Mouse (Mus musculus): ENCODE measurements at regions not wholly inside any gene's neighbourhood (a gene's known extent, or its start where the extent isn't known, plus 50 kb on each side); places are given as distances from the start of the nearest gene placed in this dataset.
"Not testable (repeated sequence)": the region's sequence is repeated elsewhere in the genome, so short reads cannot be mapped to it uniquely, and the experiment has no call there.

GRCm38 (mm10) chr12:113411113-113411512 lies 78.2 kb upstream of the Adam6b start:
- no peak overlapping the region for H3K4me2 ChIP-seq (replicated peaks)
- 78% methylated on average over 5 of the region's 5 CpGs for WGBS
- no peak for ATAC-seq (ENCODE audit: insufficient number of reproducible peaks, insufficient read depth, low FRiP score, low TSS enrichment)

DNA sequence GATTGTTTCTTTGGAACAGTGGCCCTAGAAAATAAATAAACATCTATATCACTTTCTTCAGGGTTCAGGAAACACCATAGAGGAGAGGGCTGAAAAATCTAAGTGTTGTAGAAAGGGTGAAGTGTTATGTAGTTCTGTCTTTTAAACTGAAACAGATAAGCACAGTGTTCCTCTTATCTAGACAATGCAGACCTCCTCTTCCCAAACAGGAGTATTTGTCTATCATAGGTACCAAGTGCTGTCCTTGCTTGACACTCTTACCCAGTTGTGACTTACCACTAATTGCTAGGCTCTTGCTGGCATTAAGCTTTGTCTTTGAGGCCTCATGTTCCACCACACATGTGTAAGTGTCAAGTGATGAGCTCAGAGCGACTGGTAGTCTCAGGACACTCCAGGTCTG lies 75.3 kb upstream of the Adam6b start:
- ATAC-seq (ENCODE audit: insufficient number of reproducible peaks, insufficient read depth, low FRiP score, low TSS enrichment), result no peak
- Histone ChIP-seq H3K4me3 (no peak overlapping the region), H3K9me3 (no peaks in the 10 kb centered on the region), H3K27me3 (no peaks in the 10 kb centered on the region), H3K36me3 (no peaks in the 10 kb centered on the region), H3K9ac (no peak overlapping the region), H3K4me2 (replicated peaks) (no peak overlapping the region), H3K27ac (no peak overlapping the region), H3K4me1 (no peaks in the 10 kb centered on the region)
- 44% methylated on average over 1 of the region's 1 CpGs for WGBS

More at GRCm38 (mm10) chr12:113411113-113411512, 78.2 kb upstream of the Adam6b start:
- Histone ChIP-seq H3K27me3 (no peaks in the 10 kb centered on the region), H3K4me1 (no peaks in the 10 kb centered on the region), H3K9ac (no peak overlapping the region), H3K36me3 (no peaks in the 10 kb centered on the region), H3K9me3 (no peaks in the 10 kb centered on the region), H3K4me3 (no peak overlapping the region), H3K27ac (no peak overlapping the region)

DNA sequence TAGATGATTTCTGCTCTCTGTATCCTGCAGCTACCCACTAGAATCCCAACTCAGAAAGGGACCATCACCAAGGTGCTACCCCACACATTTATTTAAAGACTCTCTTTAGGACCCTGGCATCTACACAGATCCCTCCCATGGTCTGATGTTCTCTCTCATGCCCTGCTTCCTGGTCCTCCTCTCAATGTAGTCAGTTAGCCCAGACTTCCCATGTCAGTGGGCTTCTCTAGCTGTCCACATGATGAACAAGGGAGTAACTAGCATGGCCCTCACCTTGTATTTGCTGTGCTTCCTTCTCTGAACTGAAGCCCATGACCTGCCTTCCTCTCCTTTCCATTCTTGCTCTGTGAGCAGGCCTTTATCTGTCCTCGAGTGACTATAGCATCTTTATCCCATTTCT lies 71.8 kb upstream of the Adam6b start:
- H3K9me3 ChIP-seq, result no peaks in the 10 kb centered on the region; the same call in 1 of the 2 replicates
- no peak overlapping the region for H3K27ac ChIP-seq
- no peak overlapping the region for H3K4me3 ChIP-seq
- no peaks in the 10 kb centered on the region for H3K27me3 ChIP-seq
- H3K9ac ChIP-seq, result no peak overlapping the region
- no peaks in the 10 kb centered on the region for H3K4me1 ChIP-seq
- no peak overlapping the region for H3K4me2 ChIP-seq (replicated peaks)
- no peak for ATAC-seq (ENCODE audit: insufficient number of reproducible peaks, insufficient read depth, low FRiP score, low TSS enrichment)
- WGBS, result 57% methylated on average over 1 of the region's 1 CpGs
- H3K36me3 ChIP-seq, result no peaks in the 10 kb centered on the region

DNA sequence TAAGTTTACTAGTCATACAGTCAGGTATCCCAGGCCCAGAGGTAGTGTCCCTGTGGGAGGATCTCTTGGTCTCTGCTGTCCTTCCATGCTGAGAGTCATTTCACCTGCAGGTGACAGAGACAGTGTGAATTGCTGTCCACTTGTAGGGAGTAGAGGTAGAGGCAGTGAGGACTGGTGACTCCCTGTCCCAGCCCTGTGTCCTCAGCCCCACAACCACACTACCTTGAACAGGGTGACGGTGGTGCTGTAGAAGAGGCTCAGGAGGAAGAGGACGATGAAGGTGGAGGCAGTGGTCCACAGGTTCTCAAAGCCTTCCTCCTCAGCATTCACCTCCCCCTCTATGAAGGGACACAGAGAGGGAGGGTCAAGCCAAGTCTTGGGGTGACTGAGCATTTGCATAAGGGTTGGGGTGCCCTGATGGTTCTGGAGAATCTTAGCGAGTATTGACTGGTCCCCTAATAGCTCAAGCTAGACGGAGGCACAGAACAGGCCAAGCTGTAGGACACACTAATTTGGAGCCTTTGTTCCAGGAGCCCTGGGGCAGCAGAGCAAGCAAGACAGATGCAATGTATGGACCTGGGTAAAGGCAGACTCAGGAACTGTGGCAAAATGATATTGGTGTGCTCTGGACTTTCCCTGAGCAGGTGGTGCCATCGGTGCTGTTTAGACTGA lies 70.4 kb upstream of the Adam6b start:
- Histone ChIP-seq H3K4me3 (no peak overlapping the region), H3K27me3 (no peaks in the 10 kb centered on the region), H3K9me3 (no peaks in the 10 kb centered on the region; the same call in 1 of the 2 replicates), H3K27ac (no peak overlapping the region), H3K4me1 (no peaks in the 10 kb centered on the region), H3K9ac (no peak overlapping the region), H3K4me2 (replicated peaks) (no peak overlapping the region), H3K36me3 (no peaks in the 10 kb centered on the region)
- WGBS, result 83% methylated on average over 5 of the region's 5 CpGs
- ATAC-seq (ENCODE audit: insufficient number of reproducible peaks, insufficient read depth, low FRiP score, low TSS enrichment), result no peak

- Histone ChIP-seq H3K4me1 (no peaks in the 10 kb centered on the region), H3K4me2 (replicated peaks) (no peak overlapping the region), H3K9me3 (no peaks in the 10 kb centered on the region; the same call in 1 of the 2 replicates), H3K9ac (no peak overlapping the region), H3K4me3 (no peak overlapping the region), H3K36me3 (no peaks in the 10 kb centered on the region), H3K27ac (no peak overlapping the region), H3K27me3 (no peaks in the 10 kb centered on the region)
- ATAC-seq (ENCODE audit: insufficient number of reproducible peaks, insufficient read depth, low FRiP score, low TSS enrichment), result no peak
- WGBS, result 81% methylated on average over 9 of the region's 9 CpGs
Observed at GRCm38 (mm10) chr12:113420721-113421305, 68.5 kb upstream of the Adam6b start.

GRCm38 (mm10) chr12:113421716-113422595 lies 67.4 kb upstream of the Adam6b start:
- H3K27me3 ChIP-seq, result no peaks in the 10 kb centered on the region
- no peak overlapping the region for H3K4me2 ChIP-seq (replicated peaks)
- ATAC-seq (ENCODE audit: insufficient number of reproducible peaks, insufficient read depth, low FRiP score, low TSS enrichment), result no peak
- H3K27ac ChIP-seq, result no peak overlapping the region
- H3K36me3 ChIP-seq, result no peaks in the 10 kb centered on the region
- no peak overlapping the region for H3K9ac ChIP-seq
- 85% methylated on average over 16 of the region's 16 CpGs for WGBS
- no peaks in the 10 kb centered on the region for H3K4me1 ChIP-seq
- H3K9me3 ChIP-seq, result no peaks in the 10 kb centered on the region; the same call in 1 of the 2 replicates
- H3K4me3 ChIP-seq, result no peak overlapping the region

GRCm38 (mm10) chr12:113422736-113423254 lies 66.5 kb upstream of the Adam6b start:
- Histone ChIP-seq H3K27ac (no peak overlapping the region), H3K4me1 (no peaks in the 10 kb centered on the region), H3K4me2 (replicated peaks) (no peak overlapping the region), H3K4me3 (no peak overlapping the region), H3K27me3 (no peaks in the 10 kb centered on the region), H3K9ac (no peak overlapping the region), H3K36me3 (no peaks in the 10 kb centered on the region), H3K9me3 (no peaks in the 10 kb centered on the region; the same call in 1 of the 2 replicates)
- WGBS, result 88% methylated on average over 5 of the region's 5 CpGs
- no peak for ATAC-seq (ENCODE audit: insufficient number of reproducible peaks, insufficient read depth, low FRiP score, low TSS enrichment)

DNA sequence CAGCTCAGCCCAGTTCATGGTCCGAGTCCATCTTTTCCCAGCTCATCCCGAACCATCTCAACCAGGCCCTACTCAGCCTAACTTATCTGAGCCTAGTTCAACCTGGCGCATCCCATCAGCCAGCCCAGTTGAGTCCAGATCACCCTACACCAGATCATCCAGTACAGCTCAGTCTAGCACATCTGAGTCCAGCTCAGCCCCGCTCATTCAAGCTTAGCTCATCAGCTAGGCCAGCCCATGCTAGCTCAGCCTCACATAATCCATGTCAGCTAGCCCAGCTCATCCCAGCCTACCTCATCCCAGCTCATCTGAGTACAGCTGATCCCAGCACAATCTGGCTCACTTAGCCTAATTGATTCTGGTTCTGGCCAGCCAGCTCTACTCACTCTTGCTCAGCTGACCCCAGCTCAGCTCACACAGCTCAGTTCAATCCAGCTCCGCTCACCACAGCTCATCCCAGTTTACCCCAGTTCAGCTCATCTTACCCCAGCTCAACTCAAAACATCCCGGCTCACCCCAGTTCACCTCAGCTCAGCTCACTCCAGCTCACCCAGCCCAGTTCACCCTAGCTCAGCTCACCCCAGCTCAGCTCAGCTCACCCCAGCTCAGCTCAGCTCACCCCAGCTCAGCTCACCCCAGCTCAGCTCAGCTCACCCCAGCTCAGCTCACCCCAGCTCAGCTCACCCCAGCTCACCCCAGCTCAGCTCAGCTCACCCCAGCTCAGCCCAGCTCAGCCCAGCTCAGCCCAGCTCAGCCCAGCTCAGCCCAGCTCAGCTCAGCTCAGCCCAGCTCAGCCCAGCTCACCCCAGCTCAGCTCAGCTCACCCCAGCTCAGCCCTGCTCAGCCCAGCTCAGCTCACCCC lies 65.3 kb upstream of the Adam6b start:
- H3K27ac ChIP-seq, result no peak overlapping the region
- H3K9me3 ChIP-seq, result no peaks in the 10 kb centered on the region; the same call in 1 of the 2 replicates
- H3K9ac ChIP-seq, result no peak overlapping the region
- H3K4me1 ChIP-seq, result no peaks in the 10 kb centered on the region
- no peak overlapping the region for H3K4me2 ChIP-seq (replicated peaks)
- no peak overlapping the region for H3K4me3 ChIP-seq
- no peaks in the 10 kb centered on the region for H3K27me3 ChIP-seq
- no peaks in the 10 kb centered on the region for H3K36me3 ChIP-seq
- 0 out of 2 replicates have a peak, but pooled peaks have one; percentile 54 for ATAC-seq (ENCODE audit: insufficient number of reproducible peaks, insufficient read depth, low FRiP score, low TSS enrichment)
- WGBS, result 91% methylated on average over 6 of the region's 6 CpGs

DNA sequence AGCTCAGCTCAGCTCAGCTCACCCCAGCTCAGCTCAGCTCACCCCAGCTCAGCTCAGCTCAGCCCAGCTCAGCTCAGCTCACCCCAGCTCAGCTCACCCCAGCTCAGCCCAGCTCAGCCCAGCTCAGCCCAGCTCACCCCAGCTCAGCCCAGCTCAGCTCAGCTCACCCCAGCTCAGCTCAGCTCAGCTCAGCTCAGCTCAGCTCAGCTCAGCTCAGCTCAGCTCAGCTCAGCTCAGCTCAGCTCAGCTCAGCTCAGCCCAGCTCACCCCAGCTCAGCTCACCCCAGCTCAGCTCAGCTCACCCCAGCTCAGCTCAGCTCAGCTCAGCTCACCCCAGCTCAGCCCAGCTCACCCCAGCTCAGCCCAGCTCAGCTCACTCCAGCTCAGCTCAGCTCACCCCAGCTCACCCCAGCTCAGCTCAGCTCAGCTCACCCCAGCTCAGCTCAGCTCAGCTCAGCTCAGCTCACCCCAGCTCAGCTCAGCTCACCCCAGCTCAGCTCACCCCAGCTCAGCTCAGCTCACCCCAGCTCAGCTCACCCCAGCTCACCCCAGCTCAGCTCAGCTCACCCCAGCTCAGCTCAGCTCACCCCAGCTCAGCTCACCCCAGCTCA lies 64.6 kb upstream of the Adam6b start:
- H3K27ac ChIP-seq; H3K36me3 ChIP-seq; H3K4me3 ChIP-seq; H3K4me1 ChIP-seq; H3K9me3 ChIP-seq; ATAC-seq (ENCODE audit: insufficient number of reproducible peaks, insufficient read depth, low FRiP score, low TSS enrichment); H3K27me3 ChIP-seq; H3K4me2 ChIP-seq (replicated peaks); H3K9ac ChIP-seq: not testable (repeated sequence)

DNA sequence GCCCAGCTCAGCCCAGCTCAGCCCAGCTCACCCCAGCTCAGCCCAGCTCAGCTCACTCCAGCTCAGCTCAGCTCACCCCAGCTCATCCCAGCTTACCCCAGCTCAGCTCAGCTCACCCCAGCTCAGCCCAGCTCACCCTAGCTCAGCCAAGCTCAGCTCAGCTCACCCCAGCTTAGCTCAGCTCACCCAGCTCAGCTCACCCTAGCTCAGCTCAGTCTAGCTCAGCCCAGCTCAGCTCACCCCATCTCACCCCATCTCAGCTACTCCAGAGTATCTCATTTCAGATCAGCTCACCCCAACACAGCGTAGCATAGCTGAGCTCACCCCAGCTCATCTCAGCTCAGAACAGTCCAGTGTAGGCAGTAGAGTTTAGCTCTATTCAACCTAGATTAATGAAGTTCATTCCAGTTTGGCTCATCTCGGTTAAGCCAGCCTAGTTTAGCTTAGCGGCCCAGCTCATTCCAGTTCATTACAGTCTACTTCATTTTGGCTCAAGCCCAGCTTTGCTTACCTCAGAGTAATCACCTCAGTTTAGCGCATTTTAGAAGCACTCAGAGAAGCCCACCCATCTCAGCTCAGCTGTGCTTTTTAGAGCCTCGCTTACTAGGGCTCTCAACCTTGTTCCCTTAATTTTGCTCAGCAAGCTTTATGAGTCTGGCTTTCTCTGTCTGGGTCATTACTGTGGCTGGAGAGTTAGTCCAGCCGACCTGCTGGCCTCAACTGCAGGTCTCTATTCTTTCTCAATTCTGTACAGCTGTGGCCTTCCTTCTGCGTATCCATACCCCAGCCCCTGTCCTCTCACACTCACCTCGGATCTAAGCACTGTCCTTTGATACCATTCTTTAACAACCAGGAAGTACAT lies 63.9 kb upstream of the Adam6b start:
- ATAC-seq (ENCODE audit: insufficient number of reproducible peaks, insufficient read depth, low FRiP score, low TSS enrichment), result no peak
- H3K9ac ChIP-seq, result no peak overlapping the region
- no peaks in the 10 kb centered on the region; the same call in 1 of the 2 replicates for H3K9me3 ChIP-seq
- H3K27ac ChIP-seq, result no peak overlapping the region
- no peaks in the 10 kb centered on the region for H3K36me3 ChIP-seq
- no peak overlapping the region for H3K4me2 ChIP-seq (replicated peaks)
- H3K4me1 ChIP-seq, result no peaks in the 10 kb centered on the region
- no peak overlapping the region for H3K4me3 ChIP-seq
- 81% methylated on average over 8 of the region's 8 CpGs for WGBS
- no peaks in the 10 kb centered on the region for H3K27me3 ChIP-seq
